Mouse (Mus musculus) cortical plate, adult 2 months (tissue): ENCODE results near the gene E130308A19Rik.

Experiments
- CTCF ChIP-seq: fragments of 200-500 bp; IDR thresholded peaks from 2 replicates; pipeline ENCODE4 v1.5.1; 2011; ENCODE audit warnings: mild to moderate bottlenecking, control low read depth, low read length; ENCODE audit not compliant: insufficient read depth; ENCODE audit errors: extremely low read depth
- POLR2A ChIP-seq: fragments of 200-500 bp; IDR thresholded peaks from 2 replicates; pipeline ENCODE4 v1.6.1; 2011; ENCODE audit warnings: mild to moderate bottlenecking, low read length, control low read depth; ENCODE audit not compliant: insufficient read depth; ENCODE audit errors: extremely low read depth

DNA sequence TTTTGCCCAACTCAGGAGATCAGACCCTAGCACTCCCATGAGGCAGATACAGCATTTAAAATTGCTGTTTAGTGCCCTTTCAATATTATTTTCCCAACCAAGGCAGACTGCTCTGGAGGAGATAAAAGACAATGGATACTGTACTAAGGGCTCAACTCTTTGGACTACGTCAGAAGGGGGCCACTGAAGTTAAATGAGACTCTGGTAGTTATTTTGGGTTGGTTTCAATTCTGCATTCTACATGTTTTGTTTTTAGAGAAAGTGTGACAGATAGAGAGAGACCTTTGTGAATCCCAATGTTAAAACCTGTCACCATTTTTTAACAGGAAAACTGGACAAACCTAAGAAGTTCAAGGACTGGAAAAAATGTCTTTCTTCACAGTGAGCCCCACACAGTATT is 178.7 kb downstream of the E130308A19Rik start:
- TF ChIP-seq CTCF (no peak), POLR2A (no peak)
